Mouse (Mus musculus): ENCODE measurements at regions not wholly inside any gene's neighbourhood (a gene's known extent, or its start where the extent isn't known, plus 50 kb on each side); places are given as distances from the start of the nearest gene placed in this dataset.

DNA sequence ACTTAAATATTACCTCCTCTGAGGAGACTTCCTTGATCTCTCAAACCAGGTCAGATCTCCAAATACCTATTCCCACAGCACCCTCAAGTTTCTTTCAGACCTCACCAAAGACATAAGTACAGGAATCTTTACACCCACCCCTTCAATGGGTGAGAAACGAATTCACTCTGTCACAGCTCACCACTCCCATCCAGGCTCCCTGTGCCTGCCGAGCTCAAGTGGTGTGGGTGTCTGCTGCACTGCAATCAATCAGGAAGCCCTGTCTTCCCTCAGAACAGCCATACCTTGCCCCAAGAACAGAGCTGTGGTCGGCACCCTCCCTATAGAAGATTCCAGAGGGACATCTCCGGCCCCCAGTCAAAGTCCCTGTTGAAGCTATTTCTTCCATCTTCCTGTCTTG, 116.2 kb upstream of the Nectin1 start:
- 61% methylated on average over 4 of the region's 4 CpGs for WGBS

DNA sequence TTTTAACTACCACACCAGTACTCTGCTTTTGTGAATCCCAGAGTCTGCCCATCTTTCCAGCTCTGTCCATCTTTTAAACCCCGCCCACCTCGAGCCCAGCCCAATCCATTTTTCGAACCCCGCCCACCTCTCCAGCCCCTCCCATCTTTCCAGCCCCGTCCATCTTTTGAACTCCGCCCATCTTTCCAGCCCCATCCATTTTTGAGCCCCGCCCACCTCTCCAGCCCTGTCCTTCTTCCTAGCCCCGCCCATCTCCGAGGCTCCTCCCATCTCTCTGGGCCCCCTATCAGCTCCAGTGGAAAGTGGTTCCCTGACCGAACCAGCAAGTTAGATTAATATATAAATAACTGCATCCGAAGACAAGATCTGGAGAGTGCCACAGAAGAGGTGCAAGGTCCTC, 115.0 kb upstream of the Nectin1 start:
- no peak for ATAC-seq (ENCODE audit: low read depth)
- DNase-seq (ENCODE audit: low spot score), result no peak

More for the DNA sequence above, 116.2 kb upstream of the Nectin1 start:
- Histone ChIP-seq H3K4me2 (ENCODE audit: low read depth, low read length) (no peak overlapping the region), H3K9ac (ENCODE audit: low read depth, low read length) (no peak overlapping the region), H3K36me3 (ENCODE audit: control insufficient read depth, insufficient read depth, low read length) (no peaks in the 10 kb centered on the region), H3K9me3 (ENCODE audit: control insufficient read depth, low read length) (no peaks in the 10 kb centered on the region), H3K27ac (replicated peaks; ENCODE audit: low read depth, low read length) (no peak overlapping the region), H3K27me3 (replicated peaks; ENCODE audit: control insufficient read depth, insufficient read depth, low read length) (no peaks in the 10 kb centered on the region), H3K4me1 (ENCODE audit: control insufficient read depth, insufficient read depth, low read length) (no peaks in the 10 kb centered on the region), H3K4me3 (ENCODE audit: low read depth, low read length) (no peak overlapping the region)
- ATAC-seq (ENCODE audit: low read depth), result no peak
- no peak for DNase-seq (ENCODE audit: low spot score)

DNA sequence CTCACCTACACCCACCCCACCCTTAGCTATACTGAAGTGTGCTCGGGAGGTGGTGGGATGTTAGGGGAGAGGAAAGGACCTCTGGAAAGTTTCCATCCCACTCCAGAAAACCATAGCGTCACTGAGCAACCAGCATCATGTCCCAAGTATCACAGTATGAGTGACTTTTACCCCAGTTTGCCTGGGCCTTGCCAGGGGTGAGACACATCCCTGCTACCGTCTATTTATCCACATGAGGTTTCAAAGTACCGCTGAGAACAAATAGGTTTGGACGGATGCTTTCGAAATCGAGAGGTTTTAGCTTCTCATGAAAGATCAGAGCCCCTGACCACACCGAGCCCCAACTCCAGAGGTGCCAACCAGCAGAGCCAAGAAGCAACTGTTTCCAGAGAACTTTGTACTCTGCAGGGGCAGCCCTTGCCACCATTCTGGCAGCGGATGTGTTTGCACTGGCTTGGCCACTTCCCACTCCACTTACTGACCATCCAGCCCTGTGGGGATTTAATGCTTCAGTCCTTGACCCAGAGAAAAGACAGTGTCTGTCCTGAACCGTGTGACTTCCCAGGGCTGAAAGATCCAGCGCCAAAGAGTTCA, 107.3 kb upstream of the Nectin1 start:
- ATAC-seq (ENCODE audit: low read depth) (no peak), DNase-seq (ENCODE audit: low spot score) (no peak)
- Histone ChIP-seq H3K9ac (ENCODE audit: low read depth, low read length) (no peak overlapping the region), H3K9me3 (ENCODE audit: control insufficient read depth, low read length) (no peaks in the 10 kb centered on the region), H3K4me1 (ENCODE audit: control insufficient read depth, insufficient read depth, low read length) (no peaks in the 10 kb centered on the region), H3K36me3 (ENCODE audit: control insufficient read depth, insufficient read depth, low read length) (no peaks in the 10 kb centered on the region), H3K27me3 (replicated peaks; ENCODE audit: control insufficient read depth, insufficient read depth, low read length) (no peaks in the 10 kb centered on the region), H3K27ac (replicated peaks; ENCODE audit: low read depth, low read length) (no peak overlapping the region), H3K4me3 (ENCODE audit: low read depth, low read length) (no peak overlapping the region), H3K4me2 (ENCODE audit: low read depth, low read length) (no peak overlapping the region)
- WGBS, result 83% methylated on average over 11 of the region's 11 CpGs

More for the DNA sequence above, 115.0 kb upstream of the Nectin1 start:
- Histone ChIP-seq H3K27me3 (replicated peaks; ENCODE audit: control insufficient read depth, insufficient read depth, low read length) (no peaks in the 10 kb centered on the region), H3K27ac (replicated peaks; ENCODE audit: low read depth, low read length) (no peak overlapping the region), H3K36me3 (ENCODE audit: control insufficient read depth, insufficient read depth, low read length) (no peaks in the 10 kb centered on the region), H3K9ac (ENCODE audit: low read depth, low read length) (no peak overlapping the region), H3K4me3 (ENCODE audit: low read depth, low read length) (no peak overlapping the region), H3K4me1 (ENCODE audit: control insufficient read depth, insufficient read depth, low read length) (no peaks in the 10 kb centered on the region), H3K9me3 (ENCODE audit: control insufficient read depth, low read length) (no peaks in the 10 kb centered on the region), H3K4me2 (ENCODE audit: low read depth, low read length) (no peak overlapping the region)
- whole genome bisulfite sequencing, result 44% methylated on average over 11 of the region's 11 CpGs

DNA sequence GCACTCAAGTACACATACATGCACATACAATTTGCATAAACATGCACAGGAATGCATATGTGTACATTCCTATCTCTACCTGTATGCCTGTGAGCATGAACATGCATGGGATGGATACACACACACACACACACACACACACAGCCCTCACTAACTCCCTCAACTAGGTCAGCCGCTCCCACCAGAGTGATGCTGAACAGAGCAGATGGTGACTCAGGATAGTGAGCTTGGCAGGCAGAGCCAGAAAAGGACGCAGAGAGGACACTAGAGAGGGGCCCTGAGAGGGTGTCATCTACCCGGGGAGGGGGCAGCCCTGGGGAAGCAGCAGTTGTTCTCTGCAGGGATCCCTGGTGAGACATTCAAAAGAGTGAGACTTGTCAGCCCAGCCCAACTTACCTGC, 85.6 kb upstream of the Nectin1 start:
- DNase-seq (ENCODE audit: low spot score) (no peak), ATAC-seq (ENCODE audit: low read depth) (no peak)
- H3K9ac ChIP-seq (ENCODE audit: low read depth, low read length), result no peak overlapping the region
- no peaks in the 10 kb centered on the region for H3K4me1 ChIP-seq (ENCODE audit: control insufficient read depth, insufficient read depth, low read length)
- H3K27ac ChIP-seq (replicated peaks; ENCODE audit: low read depth, low read length), result no peak overlapping the region
- H3K27me3 ChIP-seq (replicated peaks; ENCODE audit: control insufficient read depth, insufficient read depth, low read length), result no peaks in the 10 kb centered on the region
- no peaks in the 10 kb centered on the region for H3K9me3 ChIP-seq (ENCODE audit: control insufficient read depth, low read length)
- H3K4me2 ChIP-seq (ENCODE audit: low read depth, low read length), result no peak overlapping the region
- H3K4me3 ChIP-seq (ENCODE audit: low read depth, low read length), result no peak overlapping the region
- 70% methylated on average over 3 of the region's 3 CpGs for WGBS
- no peaks in the 10 kb centered on the region for H3K36me3 ChIP-seq (ENCODE audit: control insufficient read depth, insufficient read depth, low read length)

DNA sequence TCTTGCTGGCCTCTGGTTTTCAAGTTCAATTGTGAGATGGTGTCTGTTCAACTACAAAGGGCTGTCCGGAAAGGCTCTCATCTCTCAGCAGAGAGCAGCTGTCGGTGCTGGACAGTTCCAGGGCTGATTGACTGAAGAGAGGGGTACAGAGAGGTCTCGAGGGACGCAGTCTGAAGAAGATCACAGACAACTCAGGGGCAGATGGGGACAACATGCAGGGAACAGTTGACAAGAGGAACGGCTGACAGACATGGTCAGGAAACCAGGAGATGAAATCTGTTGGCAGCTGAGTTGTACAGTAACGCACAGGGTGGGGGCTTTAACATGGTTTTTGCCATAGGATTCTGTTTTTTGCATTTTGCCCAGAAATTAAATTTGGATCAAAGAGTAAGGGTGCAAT, 84.5 kb upstream of the Nectin1 start:
- no peak for ATAC-seq (ENCODE audit: low read depth)
- WGBS, result 54% methylated on average over 6 of the region's 6 CpGs

DNA sequence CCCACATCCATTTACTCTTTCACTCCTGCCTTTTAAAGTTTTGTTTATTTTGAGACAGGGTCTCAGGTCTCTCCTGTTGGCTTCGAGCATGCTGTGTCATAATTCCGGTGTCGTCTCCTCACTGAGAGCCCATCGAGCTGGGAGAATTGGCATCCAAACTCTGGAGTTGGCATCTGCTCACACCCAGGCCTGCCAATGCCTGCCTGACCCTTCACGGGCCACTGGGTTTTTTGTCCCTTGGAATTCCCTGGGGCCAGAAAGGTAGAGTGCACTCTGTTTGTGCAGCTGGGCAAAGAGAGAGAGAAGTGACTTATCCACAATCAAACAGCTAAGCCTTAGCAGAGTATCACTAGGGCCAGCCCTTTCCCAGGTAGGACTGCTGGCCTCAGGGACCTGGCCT, 83.6 kb upstream of the Nectin1 start:
- no peaks in the 10 kb centered on the region for H3K36me3 ChIP-seq (ENCODE audit: control insufficient read depth, insufficient read depth, low read length)
- no peaks in the 10 kb centered on the region for H3K27me3 ChIP-seq (replicated peaks; ENCODE audit: control insufficient read depth, insufficient read depth, low read length)
- no peaks in the 10 kb centered on the region for H3K4me1 ChIP-seq (ENCODE audit: control insufficient read depth, insufficient read depth, low read length)
- no peak overlapping the region for H3K4me2 ChIP-seq (ENCODE audit: low read depth, low read length)
- ATAC-seq (ENCODE audit: low read depth) (no peak), DNase-seq (ENCODE audit: low spot score) (no peak)
- 73% methylated on average over 5 of the region's 5 CpGs for WGBS
- no peak overlapping the region for H3K27ac ChIP-seq (replicated peaks; ENCODE audit: low read depth, low read length)
- H3K9ac ChIP-seq (ENCODE audit: low read depth, low read length), result no peak overlapping the region
- H3K9me3 ChIP-seq (ENCODE audit: control insufficient read depth, low read length), result no peaks in the 10 kb centered on the region
- H3K4me3 ChIP-seq (ENCODE audit: low read depth, low read length), result no peak overlapping the region

More for the DNA sequence above, 84.5 kb upstream of the Nectin1 start:
- no peak for DNase-seq (ENCODE audit: low spot score)
- Histone ChIP-seq H3K4me3 (ENCODE audit: low read depth, low read length) (no peak overlapping the region), H3K9ac (ENCODE audit: low read depth, low read length) (no peak overlapping the region), H3K4me1 (ENCODE audit: control insufficient read depth, insufficient read depth, low read length) (no peaks in the 10 kb centered on the region), H3K36me3 (ENCODE audit: control insufficient read depth, insufficient read depth, low read length) (no peaks in the 10 kb centered on the region), H3K27ac (replicated peaks; ENCODE audit: low read depth, low read length) (no peak overlapping the region), H3K4me2 (ENCODE audit: low read depth, low read length) (no peak overlapping the region), H3K9me3 (ENCODE audit: control insufficient read depth, low read length) (no peaks in the 10 kb centered on the region), H3K27me3 (replicated peaks; ENCODE audit: control insufficient read depth, insufficient read depth, low read length) (no peaks in the 10 kb centered on the region)

DNA sequence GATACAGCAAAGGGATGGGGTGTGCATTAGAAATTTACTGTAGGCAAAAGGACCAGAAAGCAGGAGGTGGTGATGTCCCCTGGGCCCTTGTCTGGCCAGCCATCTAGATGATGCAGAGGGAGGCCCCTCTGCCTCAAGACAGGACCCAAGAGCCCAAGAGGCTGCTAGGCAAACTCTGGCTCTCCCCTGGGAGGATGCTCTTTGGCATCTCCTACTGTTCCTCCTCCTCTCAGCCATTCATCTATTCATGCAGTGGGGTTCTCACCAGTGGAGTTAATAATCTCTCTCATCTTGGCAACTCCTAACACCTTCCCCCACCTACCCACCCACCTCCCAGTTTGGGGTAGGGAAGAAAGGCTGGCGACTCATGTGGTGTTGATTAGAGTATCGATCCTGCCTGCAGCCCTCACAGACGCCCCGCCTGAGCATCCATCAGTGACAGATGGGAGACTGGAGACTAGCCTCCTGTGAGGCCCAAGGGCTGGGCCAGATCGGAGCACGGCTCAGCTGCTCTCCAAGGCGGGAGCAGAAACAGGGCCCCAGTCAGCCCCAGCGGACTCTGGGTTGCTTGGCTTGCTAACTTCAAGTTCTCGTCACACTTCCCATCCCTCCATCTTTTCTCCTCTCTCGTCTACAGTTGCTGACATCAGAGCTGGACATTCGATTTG, 82.8 kb upstream of the Nectin1 start:
- Histone ChIP-seq H3K4me1 (ENCODE audit: control insufficient read depth, insufficient read depth, low read length) (no peaks in the 10 kb centered on the region), H3K9me3 (ENCODE audit: control insufficient read depth, low read length) (no peaks in the 10 kb centered on the region), H3K27ac (replicated peaks; ENCODE audit: low read depth, low read length) (no peak overlapping the region), H3K36me3 (ENCODE audit: control insufficient read depth, insufficient read depth, low read length) (no peaks in the 10 kb centered on the region), H3K27me3 (replicated peaks; ENCODE audit: control insufficient read depth, insufficient read depth, low read length) (no peaks in the 10 kb centered on the region), H3K4me3 (ENCODE audit: low read depth, low read length) (no peak overlapping the region), H3K9ac (ENCODE audit: low read depth, low read length) (no peak overlapping the region), H3K4me2 (ENCODE audit: low read depth, low read length) (no peak overlapping the region)
- no peak for DNase-seq (ENCODE audit: low spot score)
- no peak for ATAC-seq (ENCODE audit: low read depth)
- 47% methylated on average over 11 of the region's 11 CpGs for WGBS

DNA sequence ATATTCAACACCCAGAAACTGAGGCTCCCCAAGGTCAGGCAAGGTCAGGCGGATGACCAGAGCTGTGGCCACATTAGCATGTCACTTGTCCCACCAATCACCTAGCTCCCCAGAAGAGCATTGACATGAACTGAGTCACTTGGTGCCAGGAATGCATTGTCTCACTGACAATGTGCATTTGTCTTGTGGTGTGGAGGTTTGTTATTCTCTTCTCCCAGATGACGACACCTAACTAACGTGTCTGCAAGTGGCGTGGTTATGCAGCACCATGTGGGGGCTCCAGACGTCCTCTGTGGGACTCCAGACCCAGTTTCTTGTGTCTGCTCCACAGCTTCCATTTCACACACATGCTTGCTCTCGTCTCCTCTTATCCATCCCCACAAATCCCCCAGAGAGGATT, 82.1 kb upstream of the Nectin1 start:
- Histone ChIP-seq H3K4me2 (ENCODE audit: low read depth, low read length) (no peak overlapping the region), H3K27ac (replicated peaks; ENCODE audit: low read depth, low read length) (no peak overlapping the region), H3K9me3 (ENCODE audit: control insufficient read depth, low read length) (no peaks in the 10 kb centered on the region), H3K36me3 (ENCODE audit: control insufficient read depth, insufficient read depth, low read length) (no peaks in the 10 kb centered on the region), H3K9ac (ENCODE audit: low read depth, low read length) (no peak overlapping the region), H3K4me3 (ENCODE audit: low read depth, low read length) (no peak overlapping the region), H3K27me3 (replicated peaks; ENCODE audit: control insufficient read depth, insufficient read depth, low read length) (no peaks in the 10 kb centered on the region), H3K4me1 (ENCODE audit: control insufficient read depth, insufficient read depth, low read length) (no peaks in the 10 kb centered on the region)
- 67% methylated on average over 6 of the region's 6 CpGs for WGBS
- ATAC-seq (ENCODE audit: low read depth) (no peak), DNase-seq (ENCODE audit: low spot score) (no peak)

DNA sequence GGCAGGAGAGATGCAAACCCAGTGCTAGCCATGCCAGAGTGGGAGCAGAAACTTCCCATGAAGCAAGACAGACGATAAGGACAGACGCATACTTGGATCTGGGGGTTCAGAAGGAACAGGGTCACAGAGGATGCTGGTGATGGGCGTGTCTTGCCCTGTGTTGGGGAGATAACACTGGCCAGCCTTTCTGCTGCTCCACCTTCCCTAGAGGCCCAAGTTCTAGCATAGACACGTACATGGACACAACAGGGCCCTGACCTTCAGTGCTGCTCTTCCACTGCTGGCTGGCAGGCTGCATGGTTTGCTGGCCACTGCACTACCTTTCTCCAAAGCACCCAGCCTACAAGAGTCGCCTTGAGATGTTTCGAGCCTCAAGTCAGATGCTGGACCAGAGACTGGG, 76.4 kb upstream of the Nectin1 start:
- no peak for DNase-seq (ENCODE audit: low spot score)
- no peaks in the 10 kb centered on the region for H3K4me1 ChIP-seq (ENCODE audit: control insufficient read depth, insufficient read depth, low read length)
- 87% methylated on average over 6 of the region's 6 CpGs for WGBS
- no peaks in the 10 kb centered on the region for H3K9me3 ChIP-seq (ENCODE audit: control insufficient read depth, low read length)
- no peak overlapping the region for H3K9ac ChIP-seq (ENCODE audit: low read depth, low read length)
- H3K4me3 ChIP-seq (ENCODE audit: low read depth, low read length), result no peak overlapping the region
- H3K27me3 ChIP-seq (replicated peaks; ENCODE audit: control insufficient read depth, insufficient read depth, low read length), result no peaks in the 10 kb centered on the region
- no peak overlapping the region for H3K4me2 ChIP-seq (ENCODE audit: low read depth, low read length)
- H3K36me3 ChIP-seq (ENCODE audit: control insufficient read depth, insufficient read depth, low read length), result no peaks in the 10 kb centered on the region
- ATAC-seq (ENCODE audit: low read depth), result no peak
- H3K27ac ChIP-seq (replicated peaks; ENCODE audit: low read depth, low read length), result no peak overlapping the region
